Mouse (Mus musculus): ENCODE data around the gene Cyb5d2. TPM values are rescaled to one million over a fixed set of nuclear protein-coding genes. Genes with fewer than 3 reads are reported as not detected.
"Not testable (repeated sequence)": the region's sequence is repeated elsewhere in the genome, so short reads cannot be mapped to it uniquely, and the experiment has no call there.

Cyb5d2 gene
- total RNA-seq, 1 experiment = 5.8 TPM

GRCm38 (mm10) chr11:72778957-72779356 is 17.0 kb downstream of the Cyb5d2 start:
- H3K4me1 ChIP-seq (ENCODE audit: control insufficient read depth in 2 of 2, insufficient read depth in 2 of 2, low read length in 2 of 2, poor library complexity in 1 of 2) = no peaks in the 10 kb centered on the region
- no peak for DNase-seq (ENCODE audit: low read depth, low spot score)
- no peaks in the 10 kb centered on the region for H3K9me3 ChIP-seq (ENCODE audit: control insufficient read depth, insufficient read depth, low read depth, low read length)
- H3K9ac ChIP-seq (ENCODE audit: insufficient read depth, low read depth, low read length, poor library complexity, severe bottlenecking) = no peak overlapping the region
- in situ Hi-C loops (cut with MboI; ENCODE audit: low sequenced_read_pairs in 2 of 2, unreplicated experiment in 2 of 2) = loop anchor here in 1 of 2 experiments (10.0 kb wide), 1 partner anchor 204 kb away; no protein-coding TSS in a partner anchor
- H3K27ac ChIP-seq (ENCODE audit: insufficient read depth, low read depth, low read length, poor library complexity, severe bottlenecking) = no peak overlapping the region
- H3K4me3 ChIP-seq (ENCODE audit: insufficient read depth in 1 of 2, low read depth in 1 of 2, low read length in 2 of 2, poor library complexity in 1 of 2, severe bottlenecking in 1 of 2) = no peak overlapping the region
- no peaks in the 10 kb centered on the region for H3K36me3 ChIP-seq (ENCODE audit: control insufficient read depth, insufficient read depth, low read length, poor library complexity, severe bottlenecking)
- TF ChIP-seq MAFK (IDR thresholded peaks at IDR 0.05; ENCODE audit: insufficient read depth, low read depth, low read length) = no peak
- TF ChIP-seq ZNF384 (IDR thresholded peaks at IDR 0.05; ENCODE audit: low read depth, low read length) = no peak
- TF ChIP-seq HCFC1 (IDR thresholded peaks at IDR 0.05; ENCODE audit: borderline replicate concordance, insufficient read depth, low read length) = no peak
- no peak for TF ChIP-seq CHD2 (IDR thresholded peaks at IDR 0.05; ENCODE audit: low read depth, low read length)
- no peak for TF ChIP-seq ZC3H11A (IDR thresholded peaks at IDR 0.05; ENCODE audit: borderline replicate concordance, low read depth, low read length)

GRCm38 (mm10) chr11:72772611-72773010 is 23.3 kb downstream of the Cyb5d2 start:
- in situ Hi-C loops (cut with MboI; ENCODE audit: low sequenced_read_pairs in 2 of 2, unreplicated experiment in 2 of 2) = loop anchor here in 1 of 2 experiments (10.0 kb wide), 1 partner anchor 198 kb away; no protein-coding TSS in a partner anchor
- H3K27ac ChIP-seq (ENCODE audit: insufficient read depth, low read depth, low read length, poor library complexity, severe bottlenecking); H3K4me1 ChIP-seq (ENCODE audit: control insufficient read depth in 2 of 2, insufficient read depth in 2 of 2, low read length in 2 of 2, poor library complexity in 1 of 2); H3K4me3 ChIP-seq (ENCODE audit: insufficient read depth in 1 of 2, low read depth in 1 of 2, low read length in 2 of 2, poor library complexity in 1 of 2, severe bottlenecking in 1 of 2); H3K9ac ChIP-seq (ENCODE audit: insufficient read depth, low read depth, low read length, poor library complexity, severe bottlenecking); DNase-seq (ENCODE audit: low read depth, low spot score); H3K9me3 ChIP-seq (ENCODE audit: control insufficient read depth, insufficient read depth, low read depth, low read length); H3K36me3 ChIP-seq (ENCODE audit: control insufficient read depth, insufficient read depth, low read length, poor library complexity, severe bottlenecking): not testable (repeated sequence)

GRCm38 (mm10) chr11:72771461-72771860 is 24.5 kb downstream of the Cyb5d2 start:
- in situ Hi-C loops (cut with MboI; ENCODE audit: low sequenced_read_pairs in 2 of 2, unreplicated experiment in 2 of 2) = loop anchor here in 1 of 2 experiments (10.0 kb wide), 1 partner anchor 197 kb away; no protein-coding TSS in a partner anchor
- TF ChIP-seq CHD2 (IDR thresholded peaks at IDR 0.05; ENCODE audit: low read depth, low read length) = no peak
- no peak for TF ChIP-seq ZC3H11A (IDR thresholded peaks at IDR 0.05; ENCODE audit: borderline replicate concordance, low read depth, low read length)
- TF ChIP-seq MAFK (IDR thresholded peaks at IDR 0.05; ENCODE audit: insufficient read depth, low read depth, low read length) = no peak
- no peak for TF ChIP-seq HCFC1 (IDR thresholded peaks at IDR 0.05; ENCODE audit: borderline replicate concordance, insufficient read depth, low read length)
- TF ChIP-seq ZNF384 (IDR thresholded peaks at IDR 0.05; ENCODE audit: low read depth, low read length) = no peak
- Histone ChIP-seq H3K27ac (ENCODE audit: insufficient read depth, low read depth, low read length, poor library complexity, severe bottlenecking) (no peak overlapping the region), H3K9ac (ENCODE audit: insufficient read depth, low read depth, low read length, poor library complexity, severe bottlenecking) (no peak overlapping the region), H3K36me3 (ENCODE audit: control insufficient read depth, insufficient read depth, low read length, poor library complexity, severe bottlenecking) (peaks cover 6% of the 10 kb centered on the region; the same call in 1 of the 2 replicates), H3K4me1 (ENCODE audit: control insufficient read depth in 2 of 2, insufficient read depth in 2 of 2, low read length in 2 of 2, poor library complexity in 1 of 2) (no peaks in the 10 kb centered on the region), H3K9me3 (ENCODE audit: control insufficient read depth, insufficient read depth, low read depth, low read length) (no peaks in the 10 kb centered on the region), H3K4me3 (ENCODE audit: insufficient read depth in 1 of 2, low read depth in 1 of 2, low read length in 2 of 2, poor library complexity in 1 of 2, severe bottlenecking in 1 of 2) (no peak overlapping the region)
- DNase-seq (ENCODE audit: low read depth, low spot score) = no peak

- no peak overlapping the region for H3K9ac ChIP-seq (ENCODE audit: insufficient read depth, low read depth, low read length, poor library complexity, severe bottlenecking)
- TF ChIP-seq ZNF384 (IDR thresholded peaks at IDR 0.05; ENCODE audit: low read depth, low read length) (no peak), MAFK (IDR thresholded peaks at IDR 0.05; ENCODE audit: insufficient read depth, low read depth, low read length) (no peak), ZC3H11A (IDR thresholded peaks at IDR 0.05; ENCODE audit: borderline replicate concordance, low read depth, low read length) (no peak), HCFC1 (IDR thresholded peaks at IDR 0.05; ENCODE audit: borderline replicate concordance, insufficient read depth, low read length) (no peak), CHD2 (IDR thresholded peaks at IDR 0.05; ENCODE audit: low read depth, low read length) (no peak)
- H3K9me3 ChIP-seq (ENCODE audit: control insufficient read depth, insufficient read depth, low read depth, low read length) = no peaks in the 10 kb centered on the region
- no peak overlapping the region for H3K4me3 ChIP-seq (ENCODE audit: insufficient read depth in 1 of 2, low read depth in 1 of 2, low read length in 2 of 2, poor library complexity in 1 of 2, severe bottlenecking in 1 of 2)
- in situ Hi-C loops (cut with MboI; ENCODE audit: low sequenced_read_pairs in 2 of 2, unreplicated experiment in 2 of 2) = loop anchor here in 1 of 2 experiments (10.0 kb wide), 1 partner anchor 196 kb away; no protein-coding TSS in a partner anchor
- no peak for DNase-seq (ENCODE audit: low read depth, low spot score)
- H3K27ac ChIP-seq (ENCODE audit: insufficient read depth, low read depth, low read length, poor library complexity, severe bottlenecking) = no peak overlapping the region
- H3K4me1 ChIP-seq (ENCODE audit: control insufficient read depth in 2 of 2, insufficient read depth in 2 of 2, low read length in 2 of 2, poor library complexity in 1 of 2) = no peaks in the 10 kb centered on the region
- peaks cover 6% of the 10 kb centered on the region; the same call in 1 of the 2 replicates for H3K36me3 ChIP-seq (ENCODE audit: control insufficient read depth, insufficient read depth, low read length, poor library complexity, severe bottlenecking)
These were observed 25.1 kb downstream of the Cyb5d2 start for GRCm38 (mm10) chr11:72770816-72771215.

GRCm38 (mm10) chr11:72770324-72770723 is 25.6 kb downstream of the Cyb5d2 start:
- Histone ChIP-seq H3K27ac (ENCODE audit: insufficient read depth, low read depth, low read length, poor library complexity, severe bottlenecking) (no peak overlapping the region), H3K4me3 (ENCODE audit: insufficient read depth in 1 of 2, low read depth in 1 of 2, low read length in 2 of 2, poor library complexity in 1 of 2, severe bottlenecking in 1 of 2) (no peak overlapping the region), H3K9ac (ENCODE audit: insufficient read depth, low read depth, low read length, poor library complexity, severe bottlenecking) (no peak overlapping the region), H3K4me1 (ENCODE audit: control insufficient read depth in 2 of 2, insufficient read depth in 2 of 2, low read length in 2 of 2, poor library complexity in 1 of 2) (no peaks in the 10 kb centered on the region), H3K36me3 (ENCODE audit: control insufficient read depth, insufficient read depth, low read length, poor library complexity, severe bottlenecking) (peaks cover 6% of the 10 kb centered on the region; the same call in 1 of the 2 replicates), H3K9me3 (ENCODE audit: control insufficient read depth, insufficient read depth, low read depth, low read length) (no peaks in the 10 kb centered on the region)
- TF ChIP-seq HCFC1 (IDR thresholded peaks at IDR 0.05; ENCODE audit: borderline replicate concordance, insufficient read depth, low read length) (no peak), ZNF384 (IDR thresholded peaks at IDR 0.05; ENCODE audit: low read depth, low read length) (no peak), ZC3H11A (IDR thresholded peaks at IDR 0.05; ENCODE audit: borderline replicate concordance, low read depth, low read length) (no peak)
- in situ Hi-C loops (cut with MboI; ENCODE audit: low sequenced_read_pairs in 2 of 2, unreplicated experiment in 2 of 2) = loop anchor here in 1 of 2 experiments (10.0 kb wide), 1 partner anchor 196 kb away; no protein-coding TSS in a partner anchor
- no peak for DNase-seq (ENCODE audit: low read depth, low spot score)

All from ES-E14 (cell line).